In genomic region chr8:126755669-126756068, GRCm38 (mm10) we compare ENCODE assay signal across 19 mouse cellular contexts.
DNase-seq lines count a peak whose midpoint lies in the region; ATAC-seq and TF ChIP-seq lines count a peak whose summit lies in the region.
"Had no signal": no experiment of that assay in that cellular context is flagged by ENCODE, and none has a peak within 500 bp of the region (broad histone marks: within the 10 kb centered on the region; RNA-seq: fewer than 3 reads in every experiment).

No protein-coding gene starts in this region.

- no peaks in the 10 kb centered on the region for H3K9me3 ChIP-seq in lung, postnatal 0 days (ENCODE audit: low read length)
- no peaks in the 10 kb centered on the region for H3K9me3 ChIP-seq in forebrain, embryonic 12.5 days
- H3K9me3 ChIP-seq: heart, embryonic 13.5 days; lung, embryonic 15.5 days; midbrain, embryonic 15.5 days; neural tube, embryonic 13.5 days had no signal

- no peak overlapping the region for H3K4me2 ChIP-seq in lung, postnatal 0 days (replicated peaks; ENCODE audit: low read depth, low read length)
- no peak overlapping the region for H3K4me2 ChIP-seq in forebrain, embryonic 12.5 days
- H3K4me2 ChIP-seq: heart, embryonic 13.5 days; lung, embryonic 15.5 days; midbrain, embryonic 15.5 days; neural tube, embryonic 13.5 days had no signal

- no peak overlapping the region for H3K9ac ChIP-seq in lung, postnatal 0 days (replicated peaks; ENCODE audit: low read depth)
- no peak overlapping the region for H3K9ac ChIP-seq in forebrain, embryonic 12.5 days
- H3K9ac ChIP-seq: heart, embryonic 13.5 days; lung, embryonic 15.5 days; midbrain, embryonic 15.5 days; neural tube, embryonic 13.5 days had no signal

- no peak overlapping the region for H3K4me3 ChIP-seq in lung, postnatal 0 days (ENCODE audit: low read depth, low read length)
- no peak overlapping the region for H3K4me3 ChIP-seq in bone marrow, adult 2 months (replicated peaks; ENCODE audit: control insufficient read depth, low read depth, low read length)
- no peak overlapping the region for H3K4me3 ChIP-seq in forebrain, embryonic 12.5 days (replicated peaks)
- H3K4me3 ChIP-seq: heart, embryonic 13.5 days; lung, embryonic 15.5 days; midbrain, embryonic 15.5 days; neural tube, embryonic 13.5 days had no signal

- H3K36me3 ChIP-seq in lung, postnatal 0 days (ENCODE audit: insufficient read depth, low read length), result no peaks in the 10 kb centered on the region
- H3K36me3 ChIP-seq in forebrain, embryonic 12.5 days (replicated peaks), result no peaks in the 10 kb centered on the region
- H3K36me3 ChIP-seq: heart, embryonic 13.5 days; lung, embryonic 15.5 days; midbrain, embryonic 15.5 days; neural tube, embryonic 13.5 days had no signal

- H3K27me3 ChIP-seq in lung, postnatal 0 days (replicated peaks; ENCODE audit: insufficient read depth, low read length), result no peaks in the 10 kb centered on the region
- H3K27me3 ChIP-seq in forebrain, embryonic 12.5 days, result no peaks in the 10 kb centered on the region
- H3K27me3 ChIP-seq: heart, embryonic 13.5 days; lung, embryonic 15.5 days; midbrain, embryonic 15.5 days; neural tube, embryonic 13.5 days had no signal

- DNase-seq in lung, postnatal 25 days (ENCODE audit: low spot score), result peak; percentile 51
- no peak for DNase-seq in lung, postnatal 0 days (ENCODE audit: low spot score)
- peak; percentile 50 to 74 for DNase-seq in spleen, postnatal 4 days (ENCODE audit: low spot score in 2 of 2)
- DNase-seq: adrenal gland, postnatal 25 days; cerebellum, adult 11-12 months; embryo, embryonic 11 days; gastrocnemius, postnatal 10 days; kidney, postnatal 10 days; right cerebral cortex, adult 18-20 months had no signal

- TF ChIP-seq CTCF in lung, postnatal 0 days (IDR thresholded peaks at IDR 0.05), result no peak
- TF ChIP-seq CTCF in bone marrow, adult 2 months (IDR thresholded peaks at IDR 0.05; ENCODE audit: control insufficient read depth, insufficient read depth, low read length), result no peak

- no peak for TF ChIP-seq EP300 in lung, postnatal 0 days (IDR thresholded peaks at IDR 0.05)

- no peak for TF ChIP-seq POLR2A in bone marrow, adult 2 months (IDR thresholded peaks at IDR 0.05; ENCODE audit: borderline replicate concordance, control insufficient read depth, low read depth, low read length)

- no peak overlapping the region for H3K27ac ChIP-seq in lung, postnatal 0 days (ENCODE audit: low read length)
- H3K27ac ChIP-seq in bone marrow, adult 2 months (ENCODE audit: control insufficient read depth, insufficient read depth, low read depth, low read length, poor library complexity), result peak overlapping the region; percentile 62
- no peak overlapping the region for H3K27ac ChIP-seq in forebrain, embryonic 12.5 days
- H3K27ac ChIP-seq: heart, embryonic 13.5 days; lung, embryonic 15.5 days; midbrain, embryonic 15.5 days; neural tube, embryonic 13.5 days had no signal

- ATAC-seq in lung, postnatal 0 days, result no peak
- peak; percentile 72 for ATAC-seq in megakaryocyte, adult 5-6 weeks (ENCODE audit: poor library complexity, severe bottlenecking)
- ATAC-seq in forebrain, embryonic 12.5 days (ENCODE audit: low FRiP score), result no peak
- ATAC-seq in activated CD4-positive, CD25-positive, alpha-beta regulatory T cell, adult 4 months, result no peak
- ATAC-seq: forebrain, embryonic 16.5 days; intestine, embryonic 16.5 days; midbrain, embryonic 15.5 days had no signal

- H3K4me1 ChIP-seq in lung, postnatal 0 days (ENCODE audit: insufficient read depth, low read depth, low read length), result peaks cover 13% of the 10 kb centered on the region
- H3K4me1 ChIP-seq in bone marrow, adult 2 months (ENCODE audit: control insufficient read depth, insufficient read depth, low read length), result peaks cover 6% of the 10 kb centered on the region
- peaks cover 12% of the 10 kb centered on the region for H3K4me1 ChIP-seq in forebrain, embryonic 12.5 days

- 78% methylated on average over 5 of the region's 5 CpGs for WGBS in lung, postnatal 0 days
- WGBS in bone marrow, adult 2 months, result 7% methylated on average over 5 of the region's 5 CpGs
- 90% methylated on average over 5 of the region's 5 CpGs for WGBS in forebrain, embryonic 12.5 days
